Mouse (Mus musculus): Measurements from ENCODE around the gene Tnfrsf14.

- TF ChIP-seq EP300 (IDR thresholded peaks at IDR 0.05; ENCODE audit: low read depth) (no peak), CTCF (IDR thresholded peaks at IDR 0.05; ENCODE audit: low read depth) (no peak)
These were observed 13.5 kb upstream of the Tnfrsf14 start for GRCm38 (mm10) chr4:154941831-154942230.
